Mouse (Mus musculus) testis, adult 2 months (tissue): Measurements from ENCODE around the gene Doxl2.

Source experiments
- CTCF ChIP-seq: fragments of 200-500 bp; IDR thresholded peaks from 2 replicates; pipeline ENCODE4 v1.5.1; 2012; ENCODE audit warnings: low read depth, mild to moderate bottlenecking, inconsistent platforms, low read length, moderate library complexity; ENCODE audit not compliant: control insufficient read depth, insufficient read depth, insufficient replicate concordance
- POLR2A ChIP-seq: fragments of 200-500 bp; IDR thresholded peaks from 2 replicates; pipeline ENCODE4 v1.6.1; 2012; ENCODE audit warnings: low read depth, mild to moderate bottlenecking, inconsistent platforms, low read length, moderate library complexity; ENCODE audit not compliant: control insufficient read depth

DNA sequence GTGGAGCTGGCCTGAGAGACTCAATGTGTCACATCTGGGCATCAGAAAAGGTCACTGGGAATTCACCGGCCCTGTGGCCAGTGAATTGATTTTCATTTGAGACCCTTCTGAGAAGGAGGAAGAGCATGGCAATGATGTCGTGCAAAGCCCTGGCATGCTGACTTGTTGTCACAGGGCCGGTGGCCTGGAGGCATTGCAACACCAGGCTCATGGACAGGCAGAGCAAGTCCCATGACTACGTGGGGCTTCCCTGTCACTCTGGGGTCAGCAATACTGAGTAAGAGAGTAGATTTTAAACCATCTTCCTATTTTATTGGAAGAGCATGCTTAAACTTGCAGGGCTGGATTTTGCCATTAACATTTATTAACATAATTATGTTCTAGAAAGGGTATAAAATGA, 38.3 kb downstream of the Doxl2 start:
- TF ChIP-seq CTCF (no peak), POLR2A (no peak)
